Mouse (Mus musculus) hindbrain, postnatal 0 days (tissue): ENCODE results near the gene Arl10. TPM values are rescaled to one million over a fixed set of nuclear protein-coding genes. Genes with fewer than 3 reads are reported as not detected.
A peak's percentile ranks its signal among the peaks of the same experiment; 100 is the strongest.

Experiments
- ATAC-seq: fragments of 200-750 bp; cut with Nextera tagmentation; 2 replicates; pipeline ENCODE4 v1.8.0; 2017; ENCODE audit warnings: mild to moderate bottlenecking, moderate TSS enrichment, moderate library complexity
- DNase-seq: peaks from one replicate; pipeline ENCODE4 v3.0.0-alpha.2; 2015; ENCODE audit warnings: low spot score
- H3K27ac ChIP-seq: fragments of 300-500 bp; sonication (generic); 2 replicates; pipeline ENCODE4 v1.5.1; 2014; ENCODE audit warnings: mild to moderate bottlenecking
- H3K27me3 ChIP-seq: fragments of 300-500 bp; sonication (generic); 2 replicates; pipeline ENCODE4 v1.6.1; 2014; ENCODE audit warnings: low read length, mixed read lengths; ENCODE audit not compliant: insufficient read depth
- H3K36me3 ChIP-seq: fragments of 300-500 bp; sonication (generic); 2 replicates; pipeline ENCODE4 v1.6.1; 2014; ENCODE audit warnings: low read length, mixed read lengths; ENCODE audit not compliant: insufficient read depth
- H3K4me1 ChIP-seq: fragments of 300-500 bp; sonication (generic); 2 replicates; pipeline ENCODE4 v1.6.1; 2014; ENCODE audit warnings: antibody characterized with exemption, low read length, mixed read lengths; ENCODE audit not compliant: insufficient read depth
- H3K4me2 ChIP-seq: fragments of 300-500 bp; sonication (generic); 2 replicates; pipeline ENCODE4 v1.6.1; 2014; ENCODE audit warnings: low read depth, mild to moderate bottlenecking, low read length, moderate library complexity, mixed read lengths
- H3K4me3 ChIP-seq: fragments of 300-500 bp; sonication (generic); 2 replicates; pipeline ENCODE4 v1.5.1; 2014; ENCODE audit warnings: low read length
- H3K9ac ChIP-seq: fragments of 300-500 bp; sonication (generic); replicated peaks from 2 replicates; pipeline ENCODE4 v1.6.1; 2014; ENCODE audit warnings: mild to moderate bottlenecking, low read length, moderate library complexity, mixed read lengths
- H3K9me3 ChIP-seq: fragments of 300-500 bp; sonication (generic); 2 replicates; pipeline ENCODE4 v1.6.1; 2016; ENCODE audit warnings: low read length, mixed read lengths
- CTCF ChIP-seq: IDR thresholded peaks from 2 replicates; pipeline ENCODE4 v1.5.1; 2016; ENCODE audit warnings: antibody characterized with exemption, control low read depth, low read depth
- WGBS: fragments of 180-500 bp; shearing (Covaris S2); extraction: QIAGEN DNeasy Blood & Tissue Kit; methylation state at CpG from one replicate; pipeline ENCODE4 v1.1.7; 2014; 5-methylcytosine and 5-hydroxymethylcytosine counted together
- polyA plus RNA-seq: library from polyadenylated mRNA; unstranded; fragments of >200 nt; fragmentation: Nextera tagmentation; extraction: Ambion mirVana; gene quantifications from 2 replicates; pipeline ENCODE4 v1.2.1, GENCODE M21; 2015
- total RNA-seq: library from RNA; depleted of rRNA; stranded (reverse); fragments of >200 nt; gene quantifications from 2 replicates; pipeline ENCODE4 v1.2.3, GENCODE M21; 2014; rRNA removed

Arl10 gene
- total RNA-seq (159 and 240 TPM in 2 replicates), polyA plus RNA-seq (66.3 and 69.7 TPM in 2 replicates)

GRCm38 (mm10) chr13:54574854-54575481 is at the start of gene Arl10:
Gene Arl10 (plus strand): TSS chr13:54575015.
- peak; percentile 93 for ATAC-seq
- no peak for TF ChIP-seq CTCF

GRCm38 (mm10) chr13:54527140-54527539 is 47.7 kb upstream of the Arl10 start:
- 89% methylated on average over 6 of the region's 6 CpGs for WGBS
- no peaks in the 10 kb centered on the region for H3K9me3 ChIP-seq
- no peak overlapping the region for H3K27ac ChIP-seq
- no peaks in the 10 kb centered on the region for H3K4me1 ChIP-seq
- H3K9ac ChIP-seq, result no peak overlapping the region
- no peak for TF ChIP-seq CTCF
- DNase-seq (no peak), ATAC-seq (no peak)
- H3K27me3 ChIP-seq, result no peaks in the 10 kb centered on the region
- H3K36me3 ChIP-seq, result peaks cover 52% of the 10 kb centered on the region
- H3K4me3 ChIP-seq, result no peak overlapping the region
- H3K4me2 ChIP-seq, result no peak overlapping the region

More at GRCm38 (mm10) chr13:54574854-54575481, at the start of gene Arl10:
- Histone ChIP-seq H3K4me2 (peak within 1 kb of the TSS; percentile 98), H3K9me3 (no peaks in the 10 kb centered on the region), H3K27ac (peak within 1 kb of the TSS; percentile 85), H3K36me3 (peaks cover 6% of the 10 kb centered on the region; the same call in 1 of the 2 replicates), H3K9ac (peak within 1 kb of the TSS; percentile 95), H3K4me1 (peaks cover 10% of the 10 kb centered on the region; the same call in 1 of the 2 replicates), H3K4me3 (peak within 1 kb of the TSS; percentile 97), H3K27me3 (no peaks in the 10 kb centered on the region)
- under 1% methylated on average over 55 of the region's 55 CpGs for WGBS
- peak; percentile 88 for DNase-seq

GRCm38 (mm10) chr13:54532134-54532533 is 42.7 kb upstream of the Arl10 start:
- Histone ChIP-seq H3K27me3 (no peaks in the 10 kb centered on the region), H3K36me3 (peaks cover 32% of the 10 kb centered on the region), H3K9ac (no peak overlapping the region), H3K9me3 (no peaks in the 10 kb centered on the region), H3K4me1 (no peaks in the 10 kb centered on the region), H3K4me2 (no peak overlapping the region), H3K4me3 (no peak overlapping the region), H3K27ac (no peak overlapping the region)
- DNase-seq (no peak), ATAC-seq (no peak)
- TF ChIP-seq CTCF, result no peak

- Histone ChIP-seq H3K36me3 (peaks cover 46% of the 10 kb centered on the region), H3K9ac (no peak overlapping the region), H3K27me3 (no peaks in the 10 kb centered on the region), H3K27ac (no peak overlapping the region), H3K4me3 (no peak overlapping the region), H3K9me3 (no peaks in the 10 kb centered on the region), H3K4me2 (no peak overlapping the region), H3K4me1 (no peaks in the 10 kb centered on the region)
- no peak for TF ChIP-seq CTCF
- ATAC-seq (no peak), DNase-seq (no peak)
- WGBS, result 86% methylated on average over 7 of the region's 7 CpGs
Measured at GRCm38 (mm10) chr13:54548036-54548435, 26.8 kb upstream of the Arl10 start.

- ATAC-seq (no peak), DNase-seq (no peak)
- no peak overlapping the region for H3K4me2 ChIP-seq
- no peaks in the 10 kb centered on the region for H3K27me3 ChIP-seq
- no peak for TF ChIP-seq CTCF
- H3K36me3 ChIP-seq, result peaks cover 80% of the 10 kb centered on the region
- no peak overlapping the region for H3K4me3 ChIP-seq
- H3K4me1 ChIP-seq, result no peaks in the 10 kb centered on the region
- WGBS, result 96% methylated on average over 9 of the region's 9 CpGs
- H3K9ac ChIP-seq, result no peak overlapping the region
- H3K9me3 ChIP-seq, result no peaks in the 10 kb centered on the region
- H3K27ac ChIP-seq, result no peak overlapping the region
Measured at GRCm38 (mm10) chr13:54556176-54556575, 18.6 kb upstream of the Arl10 start.

DNA sequence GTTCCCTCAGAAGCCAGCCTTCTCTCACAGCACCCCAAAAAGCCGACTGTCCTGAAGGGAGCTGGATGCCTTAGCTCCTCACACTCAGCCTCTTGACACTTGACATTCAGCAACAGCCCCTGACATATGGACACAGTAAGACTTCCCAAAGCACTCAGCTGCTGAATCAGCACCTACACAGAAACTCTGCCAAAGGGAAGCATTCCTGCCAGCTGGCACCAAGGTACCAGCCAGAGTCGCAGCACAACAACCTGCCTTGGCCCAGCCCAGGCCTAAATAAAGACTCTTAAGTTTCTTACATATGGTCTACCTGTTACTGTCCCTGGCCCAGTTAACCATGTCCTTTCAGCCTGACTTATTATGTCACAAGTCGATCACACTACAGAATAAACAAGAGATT is 18.0 kb upstream of the Arl10 start:
- Histone ChIP-seq H3K4me3 (no peak overlapping the region), H3K9ac (no peak overlapping the region), H3K9me3 (no peaks in the 10 kb centered on the region), H3K27me3 (no peaks in the 10 kb centered on the region), H3K4me1 (no peaks in the 10 kb centered on the region), H3K27ac (no peak overlapping the region), H3K36me3 (peaks cover 84% of the 10 kb centered on the region), H3K4me2 (no peak overlapping the region)
- TF ChIP-seq CTCF, result no peak
- ATAC-seq (0 out of 2 replicates have a peak, but pooled peaks have one; percentile 29), DNase-seq (peak; percentile 43)
- whole genome bisulfite sequencing, result 72% methylated on average over 3 of the region's 3 CpGs

GRCm38 (mm10) chr13:54557652-54558051 is 17.2 kb upstream of the Arl10 start:
- Histone ChIP-seq H3K9me3 (no peaks in the 10 kb centered on the region), H3K4me3 (no peak overlapping the region), H3K4me1 (no peaks in the 10 kb centered on the region), H3K27me3 (no peaks in the 10 kb centered on the region), H3K36me3 (peaks cover 83% of the 10 kb centered on the region), H3K4me2 (no peak overlapping the region), H3K27ac (no peak overlapping the region), H3K9ac (no peak overlapping the region)
- ATAC-seq, result no peak
- TF ChIP-seq CTCF, result no peak
- DNase-seq, result no peak
- 100% methylated on average over 1 of the region's 1 CpGs for WGBS
